Mouse (Mus musculus) T-helper 17 cell (primary cell): ENCODE measurements around the gene Capn2.

Experiments used
- in situ Hi-C, 2 experiments: fragments of 300-600 bp; cut with MboI, MseI; formaldehyde crosslinking; loops; 1 replicate in 1 of 2; 2 replicates in 1 of 2; pipeline ENCODE4 v1.15.1; 2025; ENCODE audit warnings: high pct_unique_total_duplicates in 2 of 2

Gene Capn2

DNA sequence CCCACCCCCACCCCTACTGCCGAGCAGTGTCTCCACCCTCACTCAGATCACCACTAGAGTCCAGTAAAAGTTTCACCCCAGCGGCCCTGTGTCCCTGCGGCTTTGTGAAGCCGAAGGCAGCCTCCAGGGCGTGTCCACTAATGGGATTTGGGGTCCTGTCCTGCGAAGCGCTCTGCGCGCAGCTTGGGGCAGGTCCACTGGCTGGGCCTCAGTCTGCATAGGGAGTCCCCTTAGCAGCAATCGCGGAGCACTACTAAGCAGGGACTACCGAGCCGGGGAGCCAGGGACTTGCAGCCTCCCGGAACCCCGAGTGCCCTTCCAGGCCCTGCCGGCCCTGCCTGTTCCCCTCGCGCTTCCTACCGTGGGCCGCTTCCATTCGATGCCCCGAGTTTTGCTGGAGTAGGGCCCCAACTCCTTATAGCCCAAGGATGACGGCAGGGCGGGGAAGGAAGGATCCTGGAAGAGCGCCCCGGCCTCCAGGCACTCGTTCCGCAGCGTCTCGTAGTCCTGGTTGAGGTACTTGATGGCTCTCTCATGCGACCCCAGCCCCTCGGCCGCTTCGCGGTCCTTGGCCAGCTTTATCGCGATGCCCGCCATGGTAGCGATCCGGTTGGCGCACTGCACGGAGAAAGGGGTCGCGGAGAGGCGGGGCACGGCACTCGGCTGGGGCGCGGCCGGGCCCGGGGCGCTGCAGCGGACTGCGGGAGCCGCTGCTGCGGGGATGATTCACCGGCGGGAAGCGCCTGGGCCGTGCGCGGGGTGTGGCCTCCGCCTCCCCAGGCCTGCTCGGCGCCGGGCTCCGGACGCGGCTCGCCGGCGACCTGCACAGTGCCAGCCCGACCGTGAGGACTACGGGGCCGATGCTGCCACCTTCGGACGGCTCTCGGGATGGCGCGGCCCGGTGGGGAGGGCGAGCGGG lies at the start of gene Capn2:
Capn2 (minus strand) TSS at position 851 of the 919 bp plus-strand sequence.
- in situ Hi-C loops: loop anchor here (25.0 kb wide), 4 partner anchors 1280 to 1780 kb away; partner anchors contain the start of genes 1700056E22Rik (in 2 of the 2), Acbd3 (in 1 of the 2) and Pycr2 (in 1 of the 2)

DNA sequence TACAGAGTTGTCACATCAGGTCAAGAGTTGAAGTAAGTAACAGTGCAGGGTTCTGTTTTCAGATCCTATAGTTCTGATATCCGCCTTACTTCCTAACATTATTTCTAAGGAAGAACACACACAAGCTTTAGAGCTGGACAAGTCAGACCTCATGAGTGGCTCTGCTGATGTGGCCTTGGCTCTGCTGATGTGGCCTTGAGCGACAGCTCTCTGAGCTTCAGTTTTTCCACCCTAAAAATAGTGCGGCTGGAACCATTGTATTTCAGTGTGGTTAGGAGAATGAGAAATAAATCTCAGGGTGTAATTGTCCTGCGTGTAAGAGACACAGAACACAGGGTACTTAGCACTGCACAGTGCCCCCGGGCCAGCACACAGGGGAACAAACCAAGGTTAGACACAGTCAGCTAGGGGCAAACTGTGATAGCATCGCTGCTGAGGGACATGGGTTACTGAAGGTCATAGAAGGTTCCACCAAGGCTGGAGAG lies 48.0 kb upstream of the Capn2 start:
- in situ Hi-C loops: no loop called here

DNA sequence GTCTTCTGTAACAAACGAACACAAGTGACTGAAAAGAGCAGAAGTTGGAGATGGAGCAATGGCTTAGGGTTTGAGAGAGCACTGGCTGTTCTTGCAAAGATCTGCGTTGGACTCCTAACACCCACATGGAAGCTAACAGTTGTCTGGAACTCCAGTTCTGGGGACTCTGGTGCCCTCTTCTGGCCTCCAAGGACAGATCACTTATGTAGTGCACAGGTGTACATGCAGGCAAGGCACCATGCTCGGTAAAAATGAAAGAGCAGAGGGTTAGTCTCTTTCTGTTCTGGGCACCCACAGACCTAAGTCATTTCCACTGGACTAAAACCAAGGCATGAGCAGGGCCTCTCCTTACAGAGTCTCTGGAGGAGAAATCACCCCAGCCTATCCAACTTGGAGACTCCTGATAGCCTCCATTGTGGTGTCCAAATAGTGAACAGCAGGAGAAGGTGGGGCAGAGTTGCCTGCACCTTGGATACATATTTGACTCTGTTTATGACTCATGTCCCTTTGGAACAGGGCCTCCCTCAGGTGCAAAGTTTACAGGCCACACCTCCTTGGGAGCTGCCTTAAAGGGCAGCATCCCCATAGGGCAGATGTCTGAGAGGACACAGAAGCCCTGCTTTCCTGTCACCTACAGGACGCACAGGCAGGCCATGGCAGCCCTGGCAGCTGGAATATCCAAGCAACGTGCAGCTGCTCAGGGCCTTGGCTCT lies 47.2 kb upstream of the Capn2 start, which contains the start of gene Capn8:
Capn8 (plus strand) TSS at position 600 of the 713 bp plus-strand sequence.
- in situ Hi-C loops: no loop called here

DNA sequence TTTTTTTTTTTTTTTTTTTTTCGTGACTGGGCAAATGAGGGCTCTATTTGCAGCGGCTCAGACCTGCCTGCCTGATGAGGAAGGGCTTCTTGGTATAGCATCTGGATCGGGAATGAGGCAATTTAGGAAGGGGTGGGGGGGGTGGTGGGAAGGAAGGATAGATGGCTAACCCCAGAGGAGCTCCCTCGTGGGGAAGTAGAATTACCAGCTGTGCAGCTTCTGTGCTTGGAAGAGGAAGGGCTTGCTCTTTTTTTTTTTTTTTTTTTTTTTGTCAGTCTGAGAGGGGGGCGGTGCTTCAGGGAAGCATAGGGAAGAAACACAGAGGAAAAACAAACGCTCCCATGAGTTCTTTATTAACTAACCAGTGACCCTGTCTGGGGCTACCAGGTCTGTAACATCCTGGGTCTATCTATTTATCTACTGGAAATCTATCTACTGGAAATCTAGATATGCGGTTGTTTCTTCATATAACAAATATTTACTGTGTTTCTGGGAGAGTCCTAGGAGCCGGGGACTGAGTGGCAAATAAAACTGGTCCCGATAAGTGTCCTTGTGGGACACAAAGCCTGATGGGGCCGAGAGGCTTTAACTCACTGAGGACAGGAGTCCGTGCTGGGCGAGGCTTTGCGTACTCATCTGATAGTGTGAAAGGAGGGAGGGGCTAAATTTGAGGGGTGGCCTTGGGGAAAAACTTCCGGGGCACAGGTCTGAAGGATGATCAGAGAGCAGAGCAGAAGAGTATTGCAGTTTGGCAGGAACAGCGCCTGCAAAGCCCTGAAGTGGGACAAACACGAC lies 45.4 kb upstream of the Capn2 start:
- in situ Hi-C loops: no loop called here

DNA sequence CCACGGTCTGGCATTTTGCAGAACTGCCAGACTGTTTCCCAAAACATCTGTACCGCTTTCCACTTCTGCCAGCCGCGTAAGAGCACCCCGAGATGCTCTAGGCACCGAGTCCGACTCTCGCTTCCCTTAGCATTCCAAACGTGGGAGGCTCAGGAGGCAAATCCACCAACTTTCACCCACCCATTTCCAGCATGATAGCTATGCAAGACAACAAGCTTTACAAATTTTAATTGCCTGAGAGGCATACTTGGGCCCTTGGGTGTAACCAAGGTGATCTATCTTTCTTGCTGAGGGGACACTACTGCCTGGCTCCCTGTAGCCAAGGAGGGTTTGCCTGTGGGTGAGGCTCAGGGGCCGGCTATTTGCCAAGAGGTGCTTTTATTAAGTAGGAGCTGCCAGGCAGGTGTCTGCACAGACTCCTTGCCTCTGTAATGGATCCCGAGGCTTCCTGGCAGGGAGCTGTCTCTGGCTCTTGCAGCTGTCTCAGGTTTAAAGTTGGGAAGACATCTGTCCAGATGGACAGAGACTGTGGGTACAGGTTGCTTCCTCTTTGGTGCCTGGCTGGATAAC lies 44.6 kb upstream of the Capn2 start:
- in situ Hi-C loops: no loop called here

DNA sequence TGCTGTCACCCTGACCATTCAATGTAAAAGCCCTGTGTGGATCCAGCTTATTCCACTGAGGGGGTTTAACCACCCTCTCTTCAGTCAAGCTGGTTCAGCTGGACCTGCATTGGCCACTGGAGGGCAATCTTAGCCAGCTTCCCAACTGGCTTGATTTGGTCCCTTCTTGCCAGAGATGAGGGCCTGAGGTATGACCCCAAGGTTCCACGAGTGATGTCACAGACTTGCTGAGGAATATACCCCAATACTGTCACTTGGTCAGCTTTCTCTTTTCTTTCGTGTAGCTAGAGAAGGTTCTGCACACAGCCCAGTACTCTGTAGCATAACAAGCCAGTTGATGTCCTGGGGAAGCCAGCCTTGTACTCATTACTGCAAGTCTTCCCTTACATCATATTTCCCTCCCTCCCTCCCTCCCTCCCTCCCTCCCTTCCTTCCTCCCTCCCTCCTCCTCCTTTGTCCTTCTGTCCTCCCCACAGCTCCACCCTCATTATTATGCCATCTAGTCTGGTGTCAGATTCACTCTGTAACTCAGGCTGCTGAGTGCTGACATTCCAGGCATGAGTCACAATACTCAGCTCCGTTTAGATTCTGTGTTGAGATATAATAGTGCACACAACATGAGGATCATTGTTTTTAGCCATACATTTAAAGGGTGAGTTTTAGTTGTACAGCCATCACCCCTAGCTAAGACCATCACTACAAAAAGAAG lies 43.1 kb upstream of the Capn2 start:
- in situ Hi-C loops: no loop called here

DNA sequence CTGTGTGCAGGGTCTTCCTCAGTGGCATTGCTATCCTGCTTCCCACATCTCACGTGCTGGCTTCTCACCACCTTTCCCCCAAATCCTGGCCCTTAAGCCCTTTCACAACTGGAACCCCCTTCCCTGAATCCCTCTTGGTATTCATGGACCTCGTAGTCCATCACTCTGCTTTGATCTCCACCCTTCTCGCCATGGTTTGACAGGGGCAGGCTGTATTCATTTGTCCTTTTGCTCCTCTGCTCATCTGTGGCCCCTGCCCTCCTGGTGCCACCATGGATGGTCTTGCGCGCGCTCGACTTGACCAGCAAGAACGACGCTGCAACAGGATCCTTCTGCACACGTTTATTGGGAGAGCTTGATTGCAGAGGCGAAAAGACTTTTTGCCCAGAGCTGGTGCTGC lies 42.1 kb upstream of the Capn2 start:
- in situ Hi-C loops: loop anchor here in 1 of 2 experiments (5.0 kb wide), 1 partner anchor 233 kb away; no protein-coding TSS in a partner anchor

DNA sequence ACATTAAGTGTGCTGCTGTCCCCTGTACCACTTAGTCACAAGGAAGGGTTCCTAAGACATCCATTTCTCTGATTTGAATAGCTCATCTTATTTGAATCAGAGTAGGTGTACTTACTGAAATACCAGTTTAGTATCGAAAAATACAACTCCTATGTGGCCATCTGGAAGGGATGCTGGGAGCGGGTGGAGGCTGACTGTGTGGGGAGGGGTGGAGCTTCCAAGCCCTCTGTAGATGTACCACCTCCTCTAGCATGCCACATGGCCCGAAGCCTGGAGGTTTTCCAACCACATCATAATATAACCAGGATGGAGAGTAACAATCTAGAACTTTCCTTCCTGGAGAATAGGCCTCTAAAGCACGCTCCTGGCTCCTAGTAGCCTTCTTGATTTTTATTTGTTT lies 40.9 kb upstream of the Capn2 start:
- in situ Hi-C loops: loop anchor here in 1 of 2 experiments (5.0 kb wide), 1 partner anchor 234 kb away; no protein-coding TSS in a partner anchor

DNA sequence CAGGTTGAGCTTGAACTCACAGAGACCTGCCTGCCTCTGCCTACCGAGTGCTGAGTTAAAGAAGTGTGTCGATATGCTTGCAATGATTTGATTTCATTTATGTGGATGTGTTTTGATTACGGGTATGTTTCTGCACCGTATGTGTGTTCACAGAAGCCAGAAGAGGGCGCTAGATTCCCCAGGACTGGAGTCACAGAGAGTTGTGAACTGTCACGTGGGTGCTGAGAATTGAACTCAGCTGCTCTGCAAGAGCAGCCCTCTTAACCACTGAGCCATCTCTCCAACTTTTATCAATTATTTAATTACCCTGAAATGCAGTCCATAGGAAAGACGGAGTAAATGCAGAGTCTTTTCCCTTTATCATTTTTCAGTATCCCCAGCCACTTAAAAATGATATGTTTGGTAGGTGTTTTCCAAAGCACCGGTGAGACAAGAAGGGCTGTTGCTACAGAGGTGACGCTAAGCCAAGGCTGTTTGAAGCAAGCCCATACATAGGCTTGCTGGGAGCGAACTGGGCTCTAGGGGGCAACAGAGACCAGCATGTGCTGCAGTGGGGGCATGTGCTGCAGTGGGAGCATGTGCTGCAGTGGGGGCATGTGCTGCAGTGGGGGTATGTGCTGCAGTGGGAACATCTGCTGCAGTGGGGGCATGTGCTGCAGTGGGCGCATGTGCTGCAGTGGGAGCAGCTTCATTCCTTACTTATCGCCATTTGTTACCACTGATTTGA lies 36.4 kb upstream of the Capn2 start:
- in situ Hi-C loops: loop anchor here in 1 of 2 experiments (5.0 kb wide), 1 partner anchor 412 kb away; no protein-coding TSS in a partner anchor

DNA sequence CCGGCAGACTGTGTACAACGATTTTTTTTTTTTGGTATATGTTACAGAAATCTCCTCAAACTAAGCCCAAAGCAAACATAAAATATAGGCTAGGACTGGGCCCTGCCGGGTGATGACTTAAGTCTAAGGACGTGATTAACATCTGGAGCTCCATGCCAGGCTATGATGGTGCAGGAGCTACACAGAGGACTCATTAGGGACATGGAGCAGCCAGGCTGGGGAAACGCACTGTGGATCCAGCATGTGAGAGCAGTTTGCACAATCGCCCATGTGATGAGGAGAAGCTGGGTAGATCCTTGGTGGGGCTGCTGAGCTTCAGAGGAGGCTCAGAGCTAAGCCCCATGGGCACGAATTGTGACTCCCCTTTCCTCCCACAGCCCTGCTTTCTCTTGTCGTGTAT lies 33.4 kb upstream of the Capn2 start:
- in situ Hi-C loops: loop anchor here in 1 of 2 experiments (5.0 kb wide), 1 partner anchor 408 kb away; no protein-coding TSS in a partner anchor

DNA sequence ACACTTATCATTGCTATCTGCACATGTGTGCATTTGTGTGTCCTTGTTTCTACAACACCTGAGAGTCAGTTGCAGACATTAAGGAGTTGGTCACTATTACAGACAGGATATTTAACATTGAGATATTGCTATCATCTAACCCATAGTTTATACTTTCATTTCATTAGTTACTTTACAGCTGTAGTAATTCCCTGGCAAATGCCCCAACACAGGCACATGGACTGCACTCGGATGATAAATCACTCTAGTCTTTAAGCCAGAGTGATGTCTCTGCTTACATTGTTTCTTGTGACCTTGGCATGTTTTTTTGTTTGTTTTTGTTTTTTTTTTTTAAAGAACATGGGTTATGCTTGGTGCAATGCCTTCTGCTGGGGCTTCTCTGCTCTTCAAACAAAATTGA lies 26.5 kb upstream of the Capn2 start:
- in situ Hi-C loops: loop anchor here in 1 of 2 experiments (10.0 kb wide), 1 partner anchor 659 kb away; no protein-coding TSS in a partner anchor

DNA sequence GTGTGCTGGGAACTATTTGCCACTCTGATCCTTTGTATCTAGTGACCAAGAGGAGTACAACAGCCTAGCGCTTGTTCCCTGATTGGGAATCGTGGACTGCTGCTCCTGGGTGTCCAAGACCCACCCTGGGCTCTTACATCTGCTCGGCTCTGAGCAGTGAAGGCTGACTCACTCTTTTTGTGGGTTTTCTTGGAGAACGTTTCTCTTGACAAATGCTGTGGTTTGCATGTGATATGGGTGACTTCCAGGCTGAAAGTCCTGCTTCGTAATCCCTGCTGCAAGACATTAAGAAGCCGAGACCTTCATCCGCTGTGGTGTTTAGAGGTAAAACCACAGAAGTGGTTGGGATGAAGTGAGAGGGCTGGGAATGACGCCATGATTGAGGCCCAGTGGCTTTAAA lies 25.7 kb upstream of the Capn2 start:
- in situ Hi-C loops: loop anchor here in 1 of 2 experiments (10.0 kb wide), 1 partner anchor 658 kb away; no protein-coding TSS in a partner anchor

DNA sequence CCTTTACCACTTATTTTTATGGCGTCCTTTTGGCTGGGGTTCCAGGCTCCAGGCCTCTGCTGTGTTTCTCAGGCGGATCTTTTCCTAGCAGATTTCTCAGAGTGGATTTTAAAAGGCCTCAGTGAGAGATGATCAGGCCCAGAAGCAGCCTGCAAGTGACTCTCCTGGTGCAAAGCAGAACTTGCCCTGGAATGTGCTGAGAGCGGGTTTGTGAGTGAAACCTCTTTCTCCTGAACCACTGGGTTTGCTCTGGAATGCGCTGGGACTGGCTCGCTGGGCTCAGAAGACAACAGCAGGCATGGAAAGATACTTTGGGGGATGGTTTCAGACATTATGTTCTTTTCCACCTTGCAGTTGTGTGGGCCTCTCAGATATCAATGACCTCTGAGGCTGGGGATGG lies 24.7 kb upstream of the Capn2 start:
- in situ Hi-C loops: loop anchor here in 1 of 2 experiments (10.0 kb wide), 1 partner anchor 657 kb away; no protein-coding TSS in a partner anchor

DNA sequence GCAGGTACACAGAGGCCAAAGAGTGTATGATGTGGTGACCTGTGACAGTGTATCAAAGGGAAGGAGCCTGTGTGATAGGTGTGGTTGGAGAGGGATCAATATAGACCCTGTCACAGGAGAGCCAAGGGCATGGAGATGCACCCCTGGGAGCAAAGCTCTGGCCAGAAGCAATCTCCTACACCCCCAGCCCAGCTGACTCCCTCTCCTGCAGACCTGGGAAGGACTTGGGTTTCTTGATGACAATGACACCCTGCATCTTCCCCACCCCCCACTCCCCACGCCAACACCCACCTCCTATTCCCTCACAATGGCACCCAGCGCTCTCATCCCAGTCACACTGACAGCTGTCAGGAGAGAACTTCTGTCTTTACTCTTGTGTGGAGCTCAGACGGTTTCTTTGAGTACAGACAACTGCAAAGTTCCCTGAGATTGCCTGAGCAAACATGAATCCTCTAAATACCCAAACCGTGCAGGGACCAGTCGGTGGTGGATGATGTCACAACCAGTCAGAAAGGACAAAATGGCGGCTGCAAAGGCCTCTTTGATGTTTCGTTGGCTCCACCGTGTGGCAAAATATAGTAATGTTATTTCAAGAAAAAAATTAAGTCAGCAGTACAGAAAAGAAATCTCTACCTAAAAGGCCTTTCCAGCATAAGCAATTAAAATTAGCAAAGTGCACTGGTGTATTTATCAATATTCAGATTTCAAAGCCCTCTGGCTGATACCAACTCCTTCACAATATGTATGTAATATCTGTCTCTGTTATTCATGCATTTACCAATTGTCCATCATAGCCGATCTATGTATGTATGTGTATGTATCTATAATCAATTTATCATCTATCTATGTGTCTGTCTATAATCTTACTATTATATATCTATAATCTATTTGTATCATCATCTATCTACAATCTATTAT lies 21.9 kb upstream of the Capn2 start:
- in situ Hi-C loops: loop anchor here (5.0 kb wide), 2 partner anchors 47 to 397 kb away; no protein-coding TSS in a partner anchor

DNA sequence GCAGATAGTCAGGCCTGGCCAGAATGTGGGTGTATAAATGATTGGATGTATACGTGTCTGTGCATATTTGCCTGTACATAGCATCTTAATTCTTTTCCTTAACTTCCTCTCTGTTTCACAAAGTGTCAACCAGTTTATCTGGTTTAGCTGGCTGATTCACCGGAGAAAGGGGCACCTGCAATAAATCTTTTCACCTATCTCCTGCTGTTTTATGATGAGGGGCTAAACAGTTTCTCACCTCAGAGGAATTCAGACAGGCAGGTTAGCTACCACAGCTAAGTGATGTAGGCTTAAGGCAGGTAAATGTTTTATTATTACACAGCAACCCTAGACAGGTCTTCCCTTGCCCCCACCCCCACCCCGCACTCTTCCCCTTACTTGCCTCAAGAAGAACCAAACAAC lies 17.7 kb upstream of the Capn2 start:
- in situ Hi-C loops: loop anchor here (5.0 kb wide), 2 partner anchors 43 to 393 kb away; no protein-coding TSS in a partner anchor

DNA sequence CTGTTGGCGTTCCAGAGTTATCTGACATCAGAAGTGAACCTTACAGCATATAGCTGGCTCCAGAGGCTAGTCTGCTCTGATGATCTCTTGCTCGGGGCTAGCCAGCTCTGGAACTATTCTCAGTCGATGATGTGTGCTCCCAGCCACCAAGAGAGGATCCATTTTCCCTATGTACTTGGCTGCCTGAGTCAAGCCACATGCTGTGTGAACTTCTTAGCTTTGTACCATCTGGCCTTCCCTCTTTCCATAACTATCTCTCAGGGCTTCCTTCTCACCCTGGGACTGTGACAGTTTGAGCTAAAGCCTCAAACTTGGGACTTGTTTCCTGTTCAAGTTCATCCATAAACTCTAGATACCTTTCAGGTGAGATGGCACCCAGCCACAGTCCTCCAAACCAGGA lies 16.2 kb upstream of the Capn2 start:
- in situ Hi-C loops: no loop called here

DNA sequence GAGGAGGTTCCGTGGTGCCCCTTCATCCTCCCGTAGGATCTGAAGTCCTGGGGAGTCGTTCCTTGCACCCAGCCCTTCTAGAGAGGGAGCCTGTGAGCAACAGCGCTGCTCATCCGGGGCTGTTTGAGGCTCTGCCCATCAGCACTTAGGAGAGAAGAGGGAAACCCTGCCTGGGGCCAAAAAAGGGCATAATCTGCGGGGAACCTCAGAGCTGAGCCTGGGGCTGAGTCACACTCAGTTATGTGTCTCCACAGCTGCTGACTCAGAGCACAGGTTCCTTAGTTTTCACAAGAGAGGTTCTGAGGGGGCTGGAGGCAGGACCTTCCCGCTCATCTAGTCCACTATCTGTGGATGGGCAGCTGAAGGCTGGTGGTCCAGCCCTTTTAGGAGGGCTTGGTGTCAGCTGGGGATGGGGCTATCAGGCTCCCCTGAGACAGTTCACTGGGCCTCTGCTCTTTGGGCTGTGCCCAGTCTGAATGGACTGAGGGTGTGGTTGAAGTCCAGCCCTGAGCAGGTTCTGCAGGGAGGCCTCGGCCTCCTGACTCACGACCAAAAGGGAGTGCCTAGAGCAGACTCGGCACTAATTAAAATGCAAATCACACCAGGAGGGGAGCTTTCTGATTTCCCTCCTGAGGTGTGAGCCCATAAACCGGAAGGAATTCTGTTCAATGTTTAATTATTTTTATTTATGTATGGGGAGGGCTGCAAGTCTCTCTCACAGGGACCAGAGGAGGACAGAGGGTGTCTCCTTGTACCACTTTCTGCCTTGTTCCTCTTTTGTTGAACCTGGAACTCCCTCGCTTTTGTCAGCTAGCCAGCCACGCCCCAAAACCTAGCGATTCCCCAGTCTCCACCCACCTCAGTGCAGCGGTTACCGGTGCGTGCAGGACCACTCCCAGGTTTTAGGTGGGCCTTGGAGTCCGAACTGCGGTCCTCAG lies 10.8 kb upstream of the Capn2 start:
- in situ Hi-C loops: no loop called here
